Mouse (Mus musculus): ENCODE results near the gene Zfp605. TPM values are rescaled to one million over a fixed set of nuclear protein-coding genes. Genes with fewer than 3 reads are reported as not detected.

Gene Zfp605
- 5.8 TPM for polyA plus RNA-seq (2017; shearing (Covaris generic))

GRCm38 (mm10) chr5:110109991-110110441, at the start of gene Zfp605:
Gene Zfp605 (plus strand): TSS chr5:110110092.

DNA sequence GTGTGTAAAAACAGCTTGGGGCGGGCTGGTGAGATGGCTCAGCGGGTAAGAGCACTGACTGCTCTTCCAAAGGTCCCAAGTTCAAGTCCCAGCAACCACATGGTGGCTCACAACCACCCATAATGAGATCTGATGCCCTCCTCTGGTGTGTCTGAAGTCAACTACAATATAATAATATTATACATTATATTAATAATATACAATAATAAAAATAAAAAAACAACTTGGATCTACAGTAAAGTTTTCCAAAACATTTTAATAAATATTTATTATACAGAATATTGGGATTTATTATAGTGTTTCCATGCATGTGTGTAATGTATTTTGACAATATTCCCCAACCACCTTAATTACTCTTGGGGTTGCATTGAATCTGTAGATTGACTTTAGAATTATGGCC, 37.5 kb upstream of the Zfp605 start, which contains the start of gene Gm17655:
Gene Gm17655, minus strand, starts transcription at position 101 of the 400 bp plus-strand sequence.

DNA sequence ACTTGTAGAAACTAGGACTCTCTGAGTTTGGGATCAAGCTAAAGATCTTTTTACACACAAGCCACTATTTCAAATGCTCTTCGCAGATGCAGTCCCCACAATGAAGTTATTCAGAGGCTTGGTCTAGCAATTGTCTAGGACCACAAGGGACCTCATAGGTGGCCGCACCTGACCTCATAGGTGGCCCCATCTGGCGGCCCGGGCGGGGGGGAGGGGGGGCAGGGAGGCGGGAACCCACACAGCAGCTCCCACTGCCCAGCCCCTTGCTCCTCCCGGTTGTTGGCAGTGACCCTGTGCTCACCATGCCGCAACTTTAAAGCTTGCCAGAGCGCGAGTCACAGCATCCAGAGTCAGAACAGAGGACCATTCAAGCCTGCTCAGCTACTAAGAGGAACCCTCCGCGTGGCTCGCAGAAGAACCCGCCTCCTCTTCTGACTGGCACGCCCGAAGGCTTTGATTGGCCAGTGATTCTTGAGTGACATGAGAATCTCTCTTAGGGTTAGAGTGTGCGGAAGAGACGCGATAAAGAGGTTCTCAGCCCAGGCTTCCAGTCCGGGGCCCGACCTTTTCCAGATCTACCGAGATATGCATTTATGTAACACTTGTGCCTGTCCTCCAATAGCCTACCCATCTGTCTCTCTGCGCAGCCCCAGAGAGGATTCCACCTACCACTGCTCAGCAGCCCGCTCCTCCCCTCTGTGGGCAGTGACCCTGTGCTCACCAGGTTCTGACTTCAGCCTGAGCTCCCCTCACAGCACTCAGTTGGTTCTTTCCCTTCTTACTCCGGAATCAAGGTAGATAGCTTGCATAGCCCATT, 15.7 kb upstream of the Zfp605 start, which contains the start of gene Gm35315:
Gene Gm35315, minus strand, starts transcription at position 391 of the 817 bp plus-strand sequence.

DNA sequence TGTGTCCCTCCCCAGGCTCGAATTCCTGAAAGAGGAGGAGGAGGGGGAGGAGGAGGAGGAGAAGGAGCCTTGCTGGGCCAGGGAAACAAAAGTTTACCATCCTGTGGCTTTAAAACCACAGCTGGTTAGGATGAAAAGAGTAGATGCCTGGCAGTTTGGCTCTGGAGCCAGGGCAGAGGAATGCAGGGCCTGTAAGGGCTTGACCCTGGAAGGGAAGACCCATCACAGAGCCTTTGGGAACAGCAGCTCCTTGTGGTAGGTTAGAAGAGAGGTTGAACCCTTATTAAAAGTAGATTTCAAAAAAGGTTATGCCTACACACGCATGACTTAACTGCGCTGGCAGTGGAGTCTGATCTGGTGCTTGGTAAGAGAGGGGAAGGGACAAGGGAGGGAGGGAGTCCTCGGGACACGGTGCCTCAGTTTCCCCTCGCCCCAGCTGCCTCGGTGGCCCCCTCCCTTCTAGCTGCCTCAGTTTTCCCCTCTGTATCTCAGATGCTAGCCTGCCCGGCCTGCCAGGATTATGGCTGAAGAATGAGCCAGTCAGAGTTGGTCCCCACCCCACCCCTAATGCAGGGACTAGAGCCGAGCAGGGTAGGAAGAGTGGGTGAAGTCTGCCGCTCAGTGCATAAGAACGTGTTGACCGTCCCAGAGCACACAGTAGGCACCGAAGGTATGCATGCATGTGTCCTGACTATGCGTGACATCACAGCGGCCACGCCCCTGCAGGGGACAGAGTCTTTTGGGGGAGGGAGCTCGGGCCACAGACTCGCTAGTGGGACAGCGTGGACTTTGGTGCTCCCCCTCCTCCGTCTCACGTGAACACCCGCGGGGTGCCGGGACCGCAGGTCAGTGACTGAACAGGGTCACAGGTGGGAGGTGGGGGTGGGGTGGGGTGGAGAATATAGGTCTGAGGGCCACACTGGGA, 10.0 kb upstream of the Zfp605 start, which contains the start of gene Plcxd1:
Gene Plcxd1, plus strand, starts transcription at position 314 of the 925 bp plus-strand sequence.

GRCm38 (mm10) chr5:110107581-110108304, 2.1 kb upstream of the Zfp605 start, which contains the start of gene Gtpbp6:
Gene Gtpbp6 (minus strand): TSS chr5:110108197.

GRCm38 (mm10) chr5:110135293-110136086, 25.6 kb downstream of the Zfp605 start, which contains the start of gene Chfr:
Gene Chfr (plus strand): TSS chr5:110135842.

GRCm38 (mm10) chr5:110176362-110177020, 66.6 kb downstream of the Zfp605 start, which contains the start of gene Golga3:
Gene Golga3 (plus strand): TSS chr5:110176701.

Other genes starting within 250 kb of the Zfp605 start
- gene Gm15446, start 186.7 kb upstream of the Zfp605 start, polyA plus RNA-seq (2017; shearing (Covaris generic)), result 28.3 TPM
- gene Zfp932, start 113.6 kb upstream of the Zfp605 start, polyA plus RNA-seq (2017; shearing (Covaris generic)), result 35.3 TPM
- 15.3 TPM for gene Gm17655, start 37.6 kb upstream of the Zfp605 start, polyA plus RNA-seq (2017; shearing (Covaris generic))
- 3.8 TPM for gene Gm35315, start 15.7 kb upstream of the Zfp605 start, polyA plus RNA-seq (2017; shearing (Covaris generic))
- gene Plcxd1, start 10.1 kb upstream of the Zfp605 start, polyA plus RNA-seq (2017; shearing (Covaris generic)), result 3.8 TPM
- gene Gtpbp6, start 1.9 kb upstream of the Zfp605 start, polyA plus RNA-seq (2017; shearing (Covaris generic)), result 37.1 TPM
- gene Chfr, start 25.8 kb downstream of the Zfp605 start, polyA plus RNA-seq (2017; shearing (Covaris generic)), result 98.6 TPM
- gene Golga3, start 66.6 kb downstream of the Zfp605 start, polyA plus RNA-seq (2017; shearing (Covaris generic)), result 47.0 TPM
- gene Ankle2, start 120.9 kb downstream of the Zfp605 start, polyA plus RNA-seq (2017; shearing (Covaris generic)), result 7.0 TPM
- gene Pgam5, start 159.8 kb downstream of the Zfp605 start, polyA plus RNA-seq (2017; shearing (Covaris generic)), result 15.2 TPM
- gene Pxmp2, start 176.1 kb downstream of the Zfp605 start, polyA plus RNA-seq (2017; shearing (Covaris generic)), result 3.2 TPM
- gene Pole, start 176.2 kb downstream of the Zfp605 start, polyA plus RNA-seq (2017; shearing (Covaris generic)), result 8.8 TPM
- gene P2rx2, start 233.1 kb downstream of the Zfp605 start, polyA plus RNA-seq (2017; shearing (Covaris generic)), result not detected
- not detected for gene Lrcol1, start 234.6 kb downstream of the Zfp605 start, polyA plus RNA-seq (2017; shearing (Covaris generic))

Measured in CD4-positive, CD25-positive, alpha-beta regulatory T cell, adult 9 weeks (primary cell).